Mouse (Mus musculus): ENCODE results near the gene Ica1. TPM values are rescaled to one million over a fixed set of nuclear protein-coding genes. Genes with fewer than 3 reads are reported as not detected.

Gene Ica1
- polyA plus RNA-seq, 2 experiments = 1.9 to 5.5 TPM

GRCm38 (mm10) chr6:8659194-8659959, 118.9 kb downstream of the Ica1 start:
- Histone ChIP-seq H3K9ac (replicated peaks) (no peak overlapping the region), H3K4me1 (replicated peaks; ENCODE audit: control insufficient read depth in 2 of 2, insufficient read depth in 2 of 2, low read length in 1 of 2) (no peaks in the 10 kb centered on the region), H3K36me3 (replicated peaks; ENCODE audit: control insufficient read depth, insufficient read depth, low read depth) (no peaks in the 10 kb centered on the region), H3K4me3 (ENCODE audit: insufficient read depth in 1 of 2, low read depth in 2 of 2, low read length in 2 of 2) (no peak overlapping the region), H3K27me3 (ENCODE audit: control insufficient read depth, insufficient read depth, low read length) (no peaks in the 10 kb centered on the region), H3K27ac (no peak overlapping the region), H3K4me2 (ENCODE audit: low read depth) (no peak overlapping the region), H3K9me3 (ENCODE audit: control insufficient read depth, low read length) (no peaks in the 10 kb centered on the region)
- TF ChIP-seq EP300 (IDR thresholded peaks at IDR 0.05; ENCODE audit: low read depth) = no peak
- no peak for TF ChIP-seq CTCF (IDR thresholded peaks at IDR 0.05; ENCODE audit: low read depth)
- DNase-seq (ENCODE audit: low read depth in 3 of 3, low spot score in 3 of 3) (no peak), ATAC-seq (ENCODE audit: insufficient read depth) (no peak)
- WGBS (ENCODE audit: insufficient replicate concordance) = 61% methylated on average over 13 of the region's 13 CpGs

- H3K27ac ChIP-seq = no peak overlapping the region
- no peak for TF ChIP-seq EP300 (IDR thresholded peaks at IDR 0.05; ENCODE audit: low read depth)
- TF ChIP-seq CTCF (IDR thresholded peaks at IDR 0.05; ENCODE audit: low read depth) = no peak
- no peak overlapping the region for H3K4me3 ChIP-seq (ENCODE audit: insufficient read depth in 1 of 2, low read depth in 2 of 2, low read length in 2 of 2)
- no peak overlapping the region for H3K4me2 ChIP-seq (ENCODE audit: low read depth)
- no peaks in the 10 kb centered on the region for H3K36me3 ChIP-seq (replicated peaks; ENCODE audit: control insufficient read depth, insufficient read depth, low read depth)
- H3K4me1 ChIP-seq (replicated peaks; ENCODE audit: control insufficient read depth in 2 of 2, insufficient read depth in 2 of 2, low read length in 1 of 2) = no peaks in the 10 kb centered on the region
- H3K9ac ChIP-seq (replicated peaks) = no peak overlapping the region
- WGBS (ENCODE audit: insufficient replicate concordance) = 57% methylated on average over 4 of the region's 4 CpGs
- H3K9me3 ChIP-seq (ENCODE audit: control insufficient read depth, low read length) = no peaks in the 10 kb centered on the region
- ATAC-seq (ENCODE audit: insufficient read depth) (no peak), DNase-seq (ENCODE audit: low read depth in 3 of 3, low spot score in 3 of 3) (no peak)
- H3K27me3 ChIP-seq (ENCODE audit: control insufficient read depth, insufficient read depth, low read length) = no peaks in the 10 kb centered on the region
These were observed 119.9 kb downstream of the Ica1 start for GRCm38 (mm10) chr6:8658431-8658830.

GRCm38 (mm10) chr6:8657459-8657858, 120.8 kb downstream of the Ica1 start:
- Histone ChIP-seq H3K4me1 (replicated peaks; ENCODE audit: control insufficient read depth in 2 of 2, insufficient read depth in 2 of 2, low read length in 1 of 2) (no peaks in the 10 kb centered on the region), H3K4me3 (ENCODE audit: insufficient read depth in 1 of 2, low read depth in 2 of 2, low read length in 2 of 2) (no peak overlapping the region), H3K9ac (replicated peaks) (no peak overlapping the region), H3K27ac (no peak overlapping the region), H3K9me3 (ENCODE audit: control insufficient read depth, low read length) (no peaks in the 10 kb centered on the region), H3K4me2 (ENCODE audit: low read depth) (no peak overlapping the region), H3K27me3 (ENCODE audit: control insufficient read depth, insufficient read depth, low read length) (no peaks in the 10 kb centered on the region), H3K36me3 (replicated peaks; ENCODE audit: control insufficient read depth, insufficient read depth, low read depth) (no peaks in the 10 kb centered on the region)
- ATAC-seq (ENCODE audit: insufficient read depth) = no peak
- no peak for TF ChIP-seq CTCF (IDR thresholded peaks at IDR 0.05; ENCODE audit: low read depth)
- no peak for TF ChIP-seq EP300 (IDR thresholded peaks at IDR 0.05; ENCODE audit: low read depth)
- WGBS (ENCODE audit: insufficient replicate concordance) = 62% methylated on average over 3 of the region's 3 CpGs
- DNase-seq (ENCODE audit: low read depth in 3 of 3, low spot score in 3 of 3) = no peak

GRCm38 (mm10) chr6:8655454-8655853, 122.8 kb downstream of the Ica1 start:
- Histone ChIP-seq H3K9me3 (ENCODE audit: control insufficient read depth, low read length) (no peaks in the 10 kb centered on the region), H3K9ac (replicated peaks) (no peak overlapping the region), H3K27me3 (ENCODE audit: control insufficient read depth, insufficient read depth, low read length) (no peaks in the 10 kb centered on the region), H3K4me1 (replicated peaks; ENCODE audit: control insufficient read depth in 2 of 2, insufficient read depth in 2 of 2, low read length in 1 of 2) (no peaks in the 10 kb centered on the region), H3K4me2 (ENCODE audit: low read depth) (no peak overlapping the region), H3K36me3 (replicated peaks; ENCODE audit: control insufficient read depth, insufficient read depth, low read depth) (no peaks in the 10 kb centered on the region), H3K4me3 (ENCODE audit: insufficient read depth in 1 of 2, low read depth in 2 of 2, low read length in 2 of 2) (no peak overlapping the region), H3K27ac (no peak overlapping the region)
- DNase-seq (ENCODE audit: low read depth in 3 of 3, low spot score in 3 of 3) (no peak), ATAC-seq (ENCODE audit: insufficient read depth) (no peak)
- 56% methylated on average over 2 of the region's 2 CpGs for WGBS (ENCODE audit: insufficient replicate concordance)
- TF ChIP-seq EP300 (IDR thresholded peaks at IDR 0.05; ENCODE audit: low read depth) (no peak), CTCF (IDR thresholded peaks at IDR 0.05; ENCODE audit: low read depth) (no peak)

- Histone ChIP-seq H3K9ac (replicated peaks) (no peak overlapping the region), H3K27me3 (ENCODE audit: control insufficient read depth, insufficient read depth, low read length) (no peaks in the 10 kb centered on the region), H3K27ac (no peak overlapping the region), H3K4me1 (replicated peaks; ENCODE audit: control insufficient read depth in 2 of 2, insufficient read depth in 2 of 2, low read length in 1 of 2) (peaks cover 8 to 18% of the 10 kb centered on the region in 2 experiments; a peak in 3 of 4 replicates), H3K4me2 (ENCODE audit: low read depth) (no peak overlapping the region), H3K9me3 (ENCODE audit: control insufficient read depth, low read length) (no peaks in the 10 kb centered on the region), H3K4me3 (ENCODE audit: insufficient read depth in 1 of 2, low read depth in 2 of 2, low read length in 2 of 2) (no peak overlapping the region), H3K36me3 (replicated peaks; ENCODE audit: control insufficient read depth, insufficient read depth, low read depth) (no peaks in the 10 kb centered on the region)
- 53% methylated on average over 7 of the region's 7 CpGs for WGBS (ENCODE audit: insufficient replicate concordance)
- ATAC-seq (ENCODE audit: insufficient read depth) (no peak), DNase-seq (ENCODE audit: low read depth in 3 of 3, low spot score in 3 of 3) (no peak)
- no peak for TF ChIP-seq CTCF (IDR thresholded peaks at IDR 0.05; ENCODE audit: low read depth)
- no peak for TF ChIP-seq EP300 (IDR thresholded peaks at IDR 0.05; ENCODE audit: low read depth)
These were observed 127.9 kb downstream of the Ica1 start for GRCm38 (mm10) chr6:8650413-8650812.

All from liver, embryonic 14.5 days (tissue).